Mouse (Mus musculus): Measurements from ENCODE around the gene Ncoa1.

- TF ChIP-seq CHD2 (IDR thresholded peaks at IDR 0.05; ENCODE audit: low read depth, low read length), result no peak
- peak; percentile 54; the same call in 1 of the 2 replicates for TF ChIP-seq HCFC1 (IDR thresholded peaks at IDR 0.05; ENCODE audit: borderline replicate concordance, insufficient read depth, low read length)
Observed at GRCm38 (mm10) chr12:4476291-4476831, 621 bp downstream of the Ncoa1 start.
